Mouse (Mus musculus) lung, postnatal 0 days (tissue): ENCODE measurements around the gene Slc2a4.

Source experiments
- CTCF ChIP-seq: IDR thresholded peaks from 2 replicates; pipeline ENCODE4 v1.5.1; 2016; ENCODE audit warnings: antibody characterized with exemption, mild to moderate bottlenecking
- EP300 ChIP-seq: IDR thresholded peaks from 2 replicates; pipeline ENCODE4 v1.6.1; 2016; ENCODE audit warnings: antibody characterized with exemption, mild to moderate bottlenecking, control low read depth

- TF ChIP-seq CTCF (no peak), EP300 (no peak)
Observed at GRCm38 (mm10) chr11:69937834-69938233, 10.2 kb downstream of the Slc2a4 start.
